Mouse (Mus musculus) heart, embryonic 15.5 days (tissue): Measurements from ENCODE around the gene Tbl1x. TPM values are rescaled to one million over a fixed set of nuclear protein-coding genes. Genes with fewer than 3 reads are reported as not detected.

ENCODE experiments used
- ATAC-seq: fragments of 200-750 bp; cut with Nextera tagmentation; replicated peaks from 2 replicates; pipeline ENCODE4 v1.8.0; 2017; ENCODE audit warnings: low read depth, moderate TSS enrichment; ENCODE audit not compliant: insufficient number of reproducible peaks, insufficient read depth, low FRiP score
- H3K27ac ChIP-seq: fragments of 300-500 bp; sonication (generic); 2 replicates; pipeline ENCODE4 v1.5.1; 2015; ENCODE audit warnings: mild to moderate bottlenecking, inconsistent platforms
- H3K27me3 ChIP-seq: fragments of 300-500 bp; sonication (generic); 2 replicates; pipeline ENCODE4 v1.6.1; 2015; ENCODE audit warnings: inconsistent platforms
- H3K36me3 ChIP-seq: fragments of 300-500 bp; sonication (generic); 2 replicates; pipeline ENCODE4 v1.6.1; 2015; ENCODE audit warnings: mild to moderate bottlenecking, inconsistent platforms
- H3K4me1 ChIP-seq: fragments of 300-500 bp; sonication (generic); replicated peaks from 2 replicates; pipeline ENCODE4 v1.6.1; 2015; ENCODE audit warnings: inconsistent platforms
- H3K4me2 ChIP-seq: fragments of 300-500 bp; sonication (generic); 2 replicates; pipeline ENCODE4 v1.6.1; 2015; ENCODE audit warnings: inconsistent platforms, mild to moderate bottlenecking, moderate library complexity
- H3K4me3 ChIP-seq: fragments of 300-500 bp; sonication (generic); 2 replicates; pipeline ENCODE4 v1.5.1; 2015; ENCODE audit warnings: mild to moderate bottlenecking, inconsistent platforms
- H3K9ac ChIP-seq: fragments of 300-500 bp; sonication (generic); 2 replicates; pipeline ENCODE4 v1.6.1; 2015; ENCODE audit warnings: mild to moderate bottlenecking, inconsistent platforms
- H3K9me3 ChIP-seq: fragments of 300-500 bp; sonication (generic); replicated peaks from 2 replicates; pipeline ENCODE4 v1.6.1; 2016; ENCODE audit warnings: inconsistent platforms
- WGBS: fragments of 180-500 bp; shearing (Covaris S2); methylation state at CpG from one replicate; pipeline ENCODE4 v1.1.7; 2015; ENCODE audit warnings: mixed read lengths; 5-methylcytosine and 5-hydroxymethylcytosine counted together
- polyA plus RNA-seq: library from polyadenylated mRNA; unstranded; fragments of >200 nt; fragmentation: Nextera tagmentation; extraction: Ambion mirVana; gene quantifications from 2 replicates; pipeline ENCODE4 v1.2.1, GENCODE M21; 2015

Tbl1x gene
- polyA plus RNA-seq, 1 experiment from 2014 or later = 53.3 TPM

GRCm38 (mm10) chrX:77666911-77667310, 156.1 kb downstream of the Tbl1x start:
- no peak overlapping the region for H3K27ac ChIP-seq
- 43% methylated on average over 1 of the region's 1 CpGs for WGBS
- H3K4me3 ChIP-seq = no peak overlapping the region
- no peaks in the 10 kb centered on the region for H3K9me3 ChIP-seq
- H3K4me1 ChIP-seq = no peaks in the 10 kb centered on the region
- ATAC-seq = no peak
- no peak overlapping the region for H3K9ac ChIP-seq
- no peaks in the 10 kb centered on the region for H3K27me3 ChIP-seq
- no peaks in the 10 kb centered on the region for H3K36me3 ChIP-seq
- no peak overlapping the region for H3K4me2 ChIP-seq

GRCm38 (mm10) chrX:77667441-77667840, 156.6 kb downstream of the Tbl1x start:
- Histone ChIP-seq H3K4me2 (no peak overlapping the region), H3K36me3 (no peaks in the 10 kb centered on the region), H3K4me3 (no peak overlapping the region), H3K4me1 (no peaks in the 10 kb centered on the region), H3K27me3 (no peaks in the 10 kb centered on the region), H3K9me3 (no peaks in the 10 kb centered on the region), H3K9ac (no peak overlapping the region), H3K27ac (no peak overlapping the region)
- ATAC-seq = no peak

GRCm38 (mm10) chrX:77669779-77670550, 159.2 kb downstream of the Tbl1x start:
- Histone ChIP-seq H3K4me2 (no peak overlapping the region), H3K27ac (no peak overlapping the region), H3K36me3 (no peaks in the 10 kb centered on the region), H3K9ac (no peak overlapping the region), H3K9me3 (no peaks in the 10 kb centered on the region), H3K4me1 (no peaks in the 10 kb centered on the region), H3K27me3 (no peaks in the 10 kb centered on the region), H3K4me3 (no peak overlapping the region)
- 41% methylated on average over 3 of the region's 3 CpGs for WGBS
- ATAC-seq = no peak
